Mouse (Mus musculus): ENCODE measurements around the gene Cox6b2. TPM values are rescaled to one million over a fixed set of nuclear protein-coding genes. Genes with fewer than 3 reads are reported as not detected.

Gene Cox6b2
- total RNA-seq, 2 experiments from 2014 or later: 11.7 to 16.9 TPM

- DNase-seq: no peak
Measured at GRCm38 (mm10) chr7:4764946-4765710, 12.2 kb upstream of the Cox6b2 start.

DNA sequence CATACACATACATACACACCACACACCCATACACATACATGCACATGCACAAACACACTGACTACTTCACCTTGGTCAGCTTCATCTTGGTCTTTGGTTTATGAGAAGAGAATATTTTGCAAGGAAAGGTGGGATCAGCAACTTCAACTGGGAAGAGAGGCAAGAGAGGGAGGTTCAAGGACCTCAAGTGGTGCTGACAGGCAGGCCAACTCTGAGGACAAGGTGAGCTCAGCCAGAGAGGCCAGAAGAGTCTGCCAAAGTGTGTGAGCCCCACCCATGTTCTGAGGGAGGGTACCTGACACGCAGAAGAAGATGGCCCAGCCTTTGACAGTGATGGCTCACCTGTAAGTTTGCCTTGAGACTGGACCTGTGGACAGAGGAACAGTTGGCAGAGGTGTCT is 6.8 kb upstream of the Cox6b2 start:
- DNase-seq: no peak

GRCm38 (mm10) chr7:4751971-4752820 is 698 bp downstream of the Cox6b2 start:
- DNase-seq: peak; percentile 58

DNA sequence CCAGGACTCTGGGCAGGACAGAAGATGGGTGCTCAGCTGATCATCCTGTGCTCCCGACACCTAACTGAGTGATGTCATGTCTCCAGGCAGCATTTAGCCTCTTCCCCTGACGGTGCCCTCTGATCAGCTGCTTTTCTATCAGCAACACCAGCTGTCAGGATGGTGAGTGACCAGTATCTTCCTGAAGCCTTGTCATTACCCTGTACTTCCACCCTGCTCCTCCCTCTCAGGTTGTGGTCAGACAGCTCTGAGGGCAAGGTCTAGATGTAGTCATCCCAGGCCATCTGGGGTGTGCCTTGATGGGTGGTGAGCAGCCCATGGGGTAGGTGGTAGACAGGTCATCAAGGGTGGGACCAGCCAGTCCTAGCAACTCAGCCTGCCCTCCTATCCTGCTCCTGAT is 3.7 kb downstream of the Cox6b2 start:
- no peak for DNase-seq

GRCm38 (mm10) chr7:4748321-4748720 is 4.6 kb downstream of the Cox6b2 start:
- DNase-seq: no peak

- DNase-seq: no peak
Measured at GRCm38 (mm10) chr7:4747156-4747899, 5.6 kb downstream of the Cox6b2 start.

DNA sequence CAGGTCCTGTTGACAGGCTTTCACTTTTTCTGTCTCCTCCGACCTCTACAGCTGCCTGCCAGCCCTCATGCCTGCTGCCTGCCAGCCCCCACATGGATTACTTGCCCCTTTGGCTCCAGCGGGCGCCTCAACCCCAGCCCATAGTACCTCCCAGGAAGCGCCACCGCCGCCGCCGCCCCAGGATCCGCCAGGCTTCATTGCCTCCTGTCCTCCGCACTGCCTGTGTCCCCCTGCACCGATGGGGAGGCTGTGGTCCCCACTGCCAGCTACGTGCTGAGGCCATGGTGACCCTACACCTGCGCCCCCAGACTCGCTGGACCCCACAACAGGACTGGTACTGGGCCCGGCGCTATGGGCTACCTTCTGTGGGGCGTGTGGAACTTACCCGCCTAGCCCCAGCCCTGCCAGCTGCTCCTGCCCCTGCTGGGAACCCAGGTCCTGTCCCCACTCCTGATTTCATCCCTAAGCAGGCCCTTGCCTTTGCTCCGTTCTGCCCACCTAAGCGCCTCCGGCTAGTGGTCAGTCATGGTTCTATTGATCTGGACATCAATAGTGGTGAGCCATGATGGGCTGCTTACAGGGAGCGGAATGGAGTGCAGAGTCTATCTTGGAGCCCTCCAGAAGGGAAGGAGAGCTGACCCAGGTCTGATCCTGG is 6.4 kb downstream of the Cox6b2 start:
- no peak for DNase-seq

DNA sequence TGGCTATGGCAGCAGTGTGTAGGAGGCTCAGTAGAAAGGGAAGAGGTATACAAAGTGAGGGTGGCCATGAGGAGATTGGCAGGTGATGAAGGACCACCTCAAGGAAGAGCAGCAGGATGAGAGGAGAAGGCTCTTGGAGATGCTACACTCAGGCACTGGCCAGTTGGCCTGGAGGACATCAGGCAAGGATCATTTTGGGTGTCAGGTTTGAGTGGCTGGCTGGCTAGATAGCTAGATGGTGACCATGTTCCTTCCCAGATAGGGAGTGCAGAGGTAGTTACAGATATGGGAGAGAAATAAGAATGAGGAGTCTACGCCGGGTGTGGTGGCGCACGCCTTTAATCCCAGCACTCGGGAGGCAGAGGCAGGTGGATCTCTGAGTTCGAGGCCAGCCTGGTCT is 8.0 kb downstream of the Cox6b2 start:
- DNase-seq: no peak

DNA sequence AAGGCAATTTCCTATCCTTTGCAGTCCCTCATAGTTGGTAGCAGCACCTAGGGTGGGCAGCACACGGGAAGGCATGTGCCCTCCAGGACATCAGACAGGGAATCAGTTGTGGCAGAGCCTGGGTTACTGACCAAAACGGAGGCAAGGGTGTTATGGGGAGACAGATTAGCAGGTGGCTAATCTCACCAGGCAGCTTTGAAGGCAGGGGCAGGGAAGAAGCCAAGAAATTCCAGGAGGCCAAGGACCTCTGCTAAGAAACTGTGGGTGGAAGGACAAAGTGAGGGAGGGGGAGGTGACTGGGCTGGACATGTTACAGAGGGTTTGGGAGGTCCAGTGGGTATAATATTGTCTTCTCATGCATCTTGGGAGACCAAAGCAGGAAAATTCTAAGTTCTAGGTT is 9.5 kb downstream of the Cox6b2 start:
- DNase-seq: no peak

DNA sequence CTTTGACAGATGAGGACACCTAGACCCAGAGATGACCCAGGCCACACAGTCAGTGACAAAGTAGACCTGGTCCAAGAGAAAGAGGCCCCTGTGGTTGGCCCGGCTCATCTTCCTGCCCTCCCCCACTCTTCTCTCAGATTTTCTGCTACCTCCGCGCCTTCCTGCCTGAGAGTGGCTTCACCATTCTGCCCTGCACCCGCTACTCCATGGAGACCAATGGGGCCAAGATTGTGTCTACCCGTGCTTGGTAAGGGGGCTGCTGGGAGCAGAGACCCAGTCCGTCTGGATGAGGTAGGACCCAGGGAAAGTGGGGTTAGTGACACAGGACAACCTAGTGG is 10.4 kb downstream of the Cox6b2 start:
- DNase-seq: no peak

- DNase-seq: no peak
Measured at GRCm38 (mm10) chr7:4741672-4742481, 11.0 kb downstream of the Cox6b2 start.

- DNase-seq: peak; percentile 71
Measured at GRCm38 (mm10) chr7:4741151-4741550, 11.7 kb downstream of the Cox6b2 start.

GRCm38 (mm10) chr7:4740309-4740727 is 12.6 kb downstream of the Cox6b2 start:
- no peak for DNase-seq

DNA sequence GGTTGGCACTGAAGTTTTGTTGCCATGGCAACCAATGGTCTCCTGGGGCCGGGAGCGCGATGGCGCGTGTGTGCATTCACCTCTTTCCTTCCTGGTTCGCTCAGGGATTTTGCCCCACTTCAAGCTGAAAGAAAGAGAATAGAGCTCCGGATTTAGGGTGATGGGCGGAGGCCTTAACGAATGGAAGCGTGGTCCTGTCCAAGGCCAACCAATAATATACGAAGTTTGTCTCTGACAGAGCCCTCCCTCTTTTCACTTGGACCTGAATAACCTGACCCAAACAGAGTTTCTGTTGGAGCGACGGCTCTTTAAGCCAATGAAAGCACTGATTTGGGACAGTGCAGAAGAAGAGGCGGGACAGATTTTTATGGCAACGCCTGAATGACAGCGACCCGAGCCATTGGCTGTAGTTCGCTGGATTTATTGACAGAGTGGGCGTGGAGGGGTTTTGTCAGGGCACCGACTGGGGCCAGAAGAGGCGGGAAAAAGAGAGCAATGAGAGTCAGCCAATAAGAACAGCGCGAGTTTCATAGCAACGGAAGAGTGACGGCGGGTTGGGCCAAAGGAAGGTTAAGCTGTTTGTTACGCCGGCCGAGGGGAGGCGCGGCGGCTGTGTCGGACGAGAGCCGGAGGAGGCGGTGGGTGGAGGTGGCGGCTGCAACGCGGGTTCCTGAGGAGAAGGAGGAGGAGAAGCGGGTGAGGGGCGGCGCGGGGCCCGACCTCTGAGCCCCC is 13.2 kb downstream of the Cox6b2 start, which contains the start of gene Kmt5c:
TSS of gene Kmt5c (plus strand) at position 572 of the 732 bp plus-strand sequence.
- DNase-seq: peak; percentile 98

DNA sequence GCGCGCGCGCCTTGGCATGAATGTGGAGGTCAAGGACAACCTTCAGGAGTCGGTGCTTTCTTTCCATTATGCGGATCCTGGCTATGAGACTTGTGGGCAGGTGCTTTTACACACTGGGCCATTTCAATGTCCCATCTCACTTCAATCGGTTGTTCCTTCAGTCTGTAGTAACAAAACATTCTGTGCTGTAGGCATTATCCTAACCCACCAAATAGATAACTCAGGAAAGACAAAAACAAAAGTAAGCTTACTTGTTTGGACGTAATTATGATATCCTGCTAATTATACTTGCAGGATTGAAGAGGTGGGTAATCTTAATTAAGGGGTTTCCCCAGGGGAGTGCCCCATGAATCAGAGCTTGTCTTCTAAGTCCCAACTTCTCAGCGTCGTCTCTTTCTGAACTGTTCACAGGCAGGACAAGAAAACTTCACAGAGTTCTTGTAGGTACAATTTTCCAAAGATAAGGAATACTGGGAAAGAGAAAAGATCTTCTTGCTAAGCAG is 13.8 kb downstream of the Cox6b2 start:
- no peak for DNase-seq

- DNase-seq: no peak
Measured at GRCm38 (mm10) chr7:4732968-4733392, 19.9 kb downstream of the Cox6b2 start.

GRCm38 (mm10) chr7:4731090-4731489 is 21.8 kb downstream of the Cox6b2 start:
- no peak for DNase-seq

DNA sequence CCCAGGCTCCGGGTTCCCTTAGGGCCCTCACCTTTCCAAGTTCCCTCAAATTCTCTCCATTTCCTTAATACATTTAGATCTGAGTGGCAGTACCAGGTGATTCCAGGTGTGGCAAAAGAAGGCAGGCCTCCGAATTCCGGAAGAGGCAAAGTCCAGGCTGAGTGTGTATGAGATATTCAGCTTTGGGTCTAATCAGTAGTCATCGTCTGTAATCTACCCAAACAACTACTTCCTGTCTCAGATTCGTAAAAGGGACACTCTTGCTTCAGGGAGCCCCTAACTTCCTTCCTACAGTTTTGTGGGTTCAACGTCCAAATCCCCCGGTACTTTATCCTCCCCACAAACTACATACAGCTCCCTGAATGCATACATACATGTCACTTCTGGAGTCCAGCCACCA is 27.7 kb downstream of the Cox6b2 start, which contains the start of gene Tmem150b:
TSS of gene Tmem150b (minus strand) at position 81 of the 400 bp plus-strand sequence.
- DNase-seq: no peak

DNA sequence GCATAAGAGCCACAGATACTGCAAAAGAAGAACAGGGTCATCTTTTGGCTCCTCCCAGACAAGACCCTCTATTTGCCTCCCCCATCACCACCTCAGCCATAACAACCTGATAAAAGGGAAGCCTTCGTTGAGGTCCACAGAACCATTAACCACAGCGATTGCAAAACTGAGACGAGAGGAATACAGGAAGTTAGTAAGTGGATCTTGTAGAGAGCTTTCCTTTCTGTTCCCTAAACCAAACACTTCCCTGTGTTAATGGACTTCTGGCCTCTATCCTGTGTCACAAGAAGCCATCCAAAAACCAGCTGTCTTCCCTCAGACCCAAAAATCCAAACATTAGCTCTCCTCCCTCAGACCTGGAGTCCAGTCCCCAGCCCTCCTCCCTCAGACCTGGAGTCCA is 28.5 kb downstream of the Cox6b2 start:
- no peak for DNase-seq

GRCm38 (mm10) chr7:4723508-4723907 is 29.4 kb downstream of the Cox6b2 start:
- no peak for DNase-seq
